Mouse (Mus musculus): ENCODE results near the gene 1700008O03Rik. TPM values are rescaled to one million over a fixed set of nuclear protein-coding genes. Genes with fewer than 3 reads are reported as not detected.

The 1700008O03Rik gene
- total RNA-seq, 2 experiments from 2014 or later = not detected

DNA sequence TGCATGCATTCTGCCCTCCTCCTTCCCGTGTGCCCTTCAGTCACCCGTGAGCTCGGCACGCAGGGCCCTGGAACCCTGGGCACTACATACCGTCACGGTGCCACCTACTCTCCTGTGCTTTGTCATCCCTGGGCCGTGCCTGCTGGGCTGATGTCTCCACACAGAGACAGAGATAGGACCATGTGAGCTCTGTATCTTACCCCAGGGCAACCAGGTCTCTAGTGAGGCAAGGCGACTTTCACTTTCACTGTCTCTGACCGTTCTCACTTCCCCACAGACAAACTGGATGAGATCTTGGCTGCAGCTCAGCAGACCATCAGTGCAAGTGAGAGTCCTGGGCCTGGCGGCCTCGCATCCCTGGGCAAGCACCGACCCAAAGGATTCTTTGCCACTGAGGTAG, 41.0 kb downstream of the 1700008O03Rik start:
- no peak for DNase-seq

DNA sequence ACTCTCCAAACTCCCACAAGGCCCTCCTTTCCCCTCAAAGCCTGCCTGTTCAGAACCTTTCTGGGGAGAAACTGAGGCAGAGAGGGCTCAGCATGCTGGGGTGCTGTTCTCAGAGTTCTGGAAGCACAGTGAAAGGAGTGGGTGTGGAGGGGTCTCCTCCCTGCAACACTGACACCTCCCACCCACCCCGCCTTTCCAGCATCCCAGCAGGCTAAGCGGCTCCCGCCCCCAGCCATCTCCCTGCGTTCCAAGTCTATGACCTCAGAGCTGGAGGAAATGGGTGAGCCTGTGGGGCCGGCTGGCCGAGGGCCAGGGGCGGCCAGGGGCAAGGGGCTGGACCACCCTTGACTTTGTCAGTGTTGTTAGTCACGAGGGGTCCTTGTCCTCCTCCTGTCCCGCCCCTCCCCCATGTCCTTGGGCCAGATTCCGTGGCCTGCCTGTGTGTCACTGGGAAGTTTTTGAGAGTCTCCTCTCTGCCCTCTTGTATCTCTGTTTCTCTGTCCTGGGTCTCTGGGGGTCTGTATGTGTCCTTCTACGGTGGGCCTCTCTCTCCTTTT, 42.1 kb downstream of the 1700008O03Rik start:
- no peak for DNase-seq

DNA sequence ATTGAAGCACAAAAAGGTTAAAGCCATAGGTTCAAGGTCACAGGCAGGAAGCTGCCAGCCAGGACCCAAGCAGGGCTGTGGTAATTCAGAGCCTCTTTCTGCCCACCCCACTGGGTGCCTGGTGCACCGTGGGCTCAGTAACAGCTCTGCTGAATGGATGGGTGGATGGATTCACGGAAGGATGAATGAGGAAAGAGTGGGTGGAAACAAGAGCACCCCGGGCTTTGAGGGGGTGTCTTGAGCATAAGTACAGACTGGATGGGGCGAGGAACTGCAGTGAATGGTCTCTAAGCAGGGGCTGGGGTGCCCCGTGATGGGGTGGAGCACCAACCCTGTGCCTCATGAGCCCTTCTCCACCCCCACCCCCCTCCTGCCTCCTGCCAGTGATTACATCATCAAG, 43.9 kb downstream of the 1700008O03Rik start:
- DNase-seq = no peak

DNA sequence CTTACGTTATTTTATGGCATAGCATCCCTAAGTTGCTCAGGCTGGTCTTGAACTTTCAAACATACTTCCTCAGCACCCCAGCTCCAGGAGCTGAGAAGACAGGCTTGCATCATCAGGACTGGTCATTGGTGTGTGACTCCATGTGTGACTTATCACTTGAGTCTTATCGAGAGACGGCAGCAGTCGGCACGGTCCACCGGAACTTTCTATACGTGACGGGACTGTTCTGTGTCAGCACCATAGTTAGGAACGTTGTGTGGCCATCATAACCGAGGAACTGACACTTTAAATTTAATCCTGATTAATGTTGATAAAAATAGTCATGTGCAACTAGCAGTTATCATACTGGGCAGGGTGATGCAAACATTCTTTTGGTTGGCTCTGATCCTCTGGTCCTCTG, 44.5 kb downstream of the 1700008O03Rik start:
- no peak for DNase-seq

DNA sequence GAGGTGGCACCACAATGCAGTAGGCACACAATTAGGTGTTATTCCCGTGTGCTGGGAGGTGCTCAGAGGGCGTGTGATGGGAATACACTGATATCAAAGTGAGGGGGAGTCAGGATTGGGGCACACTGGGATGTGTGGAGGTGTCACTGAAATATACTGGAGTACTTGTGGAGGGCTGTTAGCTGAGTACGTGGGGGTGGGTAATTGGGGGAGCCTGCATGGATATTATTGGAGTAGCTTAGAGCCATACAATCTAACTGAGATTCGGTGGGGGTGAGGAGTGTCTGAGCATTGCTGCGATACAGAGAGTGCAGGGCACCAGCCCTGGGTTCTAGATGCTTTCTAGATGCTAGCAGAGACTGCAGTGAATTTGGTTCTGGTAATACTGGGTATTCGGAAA, 45.4 kb downstream of the 1700008O03Rik start:
- DNase-seq = no peak

DNA sequence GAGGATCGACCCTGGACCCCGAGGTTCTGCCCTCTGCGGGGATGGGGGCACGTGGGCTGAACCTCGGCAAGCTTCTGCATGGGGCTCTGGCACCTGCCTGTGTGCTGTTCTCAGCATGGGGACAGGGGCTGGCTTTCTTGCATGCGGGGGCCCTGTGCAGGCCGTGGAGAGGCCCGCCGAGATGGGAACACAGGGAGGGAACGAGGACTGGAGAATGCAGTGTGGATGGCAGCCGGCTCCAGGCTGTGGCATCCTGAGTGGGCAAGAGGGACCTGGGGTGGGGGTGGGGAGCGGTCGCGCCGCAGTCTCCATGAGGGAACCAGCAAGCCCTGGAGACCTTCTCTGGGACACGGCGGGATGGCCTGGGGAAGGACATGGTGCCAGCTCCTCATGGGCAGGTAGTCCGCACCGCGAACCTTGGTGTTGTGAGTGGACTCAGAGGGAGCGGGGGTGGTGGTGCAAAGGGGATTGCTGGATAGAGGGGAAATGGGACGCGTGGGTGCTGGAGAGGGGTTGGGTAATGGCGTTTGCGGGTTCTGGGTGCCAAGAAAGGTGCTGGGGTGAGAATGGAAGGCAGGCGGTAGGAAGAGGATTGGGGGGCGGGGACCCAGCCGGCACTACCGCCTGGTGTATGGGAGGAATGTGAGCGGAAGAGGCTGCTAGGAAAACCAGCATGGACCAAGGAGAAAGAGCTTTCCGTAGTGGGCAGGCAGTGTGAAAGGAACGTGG, 48.3 kb downstream of the 1700008O03Rik start:
- DNase-seq = no peak

DNA sequence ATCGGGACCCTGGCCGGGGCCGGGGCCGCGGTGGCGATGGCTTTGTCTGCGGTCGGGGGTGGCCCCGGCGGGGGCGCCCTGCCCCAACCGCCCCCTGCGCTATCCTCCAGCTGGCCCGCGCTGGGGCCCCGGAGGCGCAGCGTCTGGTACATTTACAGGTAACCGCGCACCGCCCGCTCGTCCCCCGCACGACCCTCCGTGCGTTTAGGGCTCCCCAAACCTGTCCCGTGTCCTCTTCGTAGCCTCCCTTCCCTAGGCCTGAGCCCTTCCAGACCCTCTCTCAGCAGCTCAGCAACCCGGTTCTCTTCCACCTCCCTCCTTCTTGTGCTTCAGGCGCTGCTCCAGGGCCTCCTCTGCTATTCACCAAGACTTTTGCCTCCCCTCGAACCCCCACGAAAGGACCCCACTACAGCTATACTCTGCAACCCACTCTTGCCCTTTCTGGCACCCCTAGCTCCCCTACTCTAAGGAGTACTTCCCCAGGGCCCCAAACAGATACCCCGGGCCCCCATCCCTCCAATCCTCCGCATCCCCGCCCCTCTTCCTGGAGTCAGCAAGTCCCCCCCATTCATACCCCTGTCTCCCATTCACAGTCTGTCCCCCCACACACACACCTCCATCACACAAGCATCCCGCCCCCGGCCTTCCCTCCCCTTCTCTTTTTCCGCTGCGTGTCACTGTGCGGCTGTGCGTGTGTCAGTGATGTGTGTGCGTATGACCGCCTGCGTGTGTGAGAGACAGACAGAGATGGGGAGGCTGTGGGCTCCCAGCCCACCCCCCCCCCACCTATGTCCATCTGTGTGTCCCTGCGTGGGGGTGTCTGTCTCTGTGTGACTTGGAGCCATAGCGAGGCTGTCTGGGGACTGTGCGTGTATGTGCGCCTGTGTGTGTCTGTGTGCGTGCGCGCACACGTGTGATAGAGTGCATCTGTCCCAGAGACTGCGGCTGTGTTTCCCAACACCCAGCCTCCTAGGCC, 49.3 kb downstream of the 1700008O03Rik start:
- DNase-seq = no peak

DNA sequence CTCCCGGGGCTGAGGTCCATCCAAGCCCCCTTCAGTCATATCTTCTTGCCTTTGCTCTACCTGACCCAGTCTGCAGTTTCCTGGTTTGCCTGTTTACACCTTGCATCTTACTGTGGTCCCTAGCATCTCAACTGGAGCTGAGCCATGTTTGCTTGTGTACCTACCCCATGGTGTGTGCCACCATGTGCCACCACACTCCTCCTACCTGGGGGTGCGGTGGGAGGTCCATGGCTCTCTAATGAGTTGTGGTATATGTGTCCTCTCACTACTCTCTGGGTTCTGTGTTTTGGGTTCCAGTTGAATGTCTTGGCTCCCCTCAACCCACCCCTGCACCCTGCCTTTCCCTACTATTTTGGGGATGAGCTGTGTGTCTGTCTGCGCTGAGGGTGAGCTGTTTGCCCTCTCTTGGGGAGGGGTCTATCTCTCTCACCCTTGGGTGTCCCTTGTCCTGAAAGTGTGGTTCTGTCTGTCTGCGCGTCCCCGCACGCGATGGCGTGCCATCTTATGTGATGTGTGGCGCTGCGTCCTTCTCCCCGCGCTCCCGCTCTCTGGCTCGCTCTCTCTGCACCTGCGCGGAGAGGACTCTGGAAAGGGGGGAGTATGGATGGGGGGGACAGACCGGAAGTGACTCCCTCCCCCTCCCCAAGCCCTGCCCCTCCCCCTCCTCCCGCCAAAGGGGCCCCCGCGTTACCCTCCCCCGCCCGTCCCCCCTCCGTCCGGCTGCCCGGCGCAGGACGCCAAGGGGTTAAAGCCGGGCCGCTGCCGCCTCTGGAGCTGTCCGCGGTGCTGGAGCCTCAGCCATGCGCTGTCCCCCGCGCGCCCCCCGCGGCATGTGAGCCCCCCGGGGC, 50.4 kb downstream of the 1700008O03Rik start:
- DNase-seq = no peak

DNA sequence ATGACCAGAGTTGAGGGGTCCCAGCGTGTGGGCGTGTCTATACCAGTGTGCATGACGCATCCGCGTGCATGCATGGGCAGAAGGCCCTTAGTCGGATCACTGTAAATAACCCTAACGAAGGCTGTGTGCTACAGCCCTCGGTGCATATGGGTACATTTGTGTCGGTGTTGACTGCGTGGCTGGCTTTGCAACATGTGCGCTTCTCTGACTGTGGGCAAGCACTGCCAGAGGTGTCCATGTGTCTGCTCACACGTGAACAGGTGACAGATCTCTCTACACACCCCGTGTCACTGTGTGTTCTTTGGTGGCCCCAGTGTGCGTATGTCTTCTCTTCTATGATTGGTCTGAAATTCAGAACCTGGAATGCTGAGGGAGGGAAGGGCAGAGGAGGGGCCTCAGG, 51.5 kb downstream of the 1700008O03Rik start:
- no peak for DNase-seq

DNA sequence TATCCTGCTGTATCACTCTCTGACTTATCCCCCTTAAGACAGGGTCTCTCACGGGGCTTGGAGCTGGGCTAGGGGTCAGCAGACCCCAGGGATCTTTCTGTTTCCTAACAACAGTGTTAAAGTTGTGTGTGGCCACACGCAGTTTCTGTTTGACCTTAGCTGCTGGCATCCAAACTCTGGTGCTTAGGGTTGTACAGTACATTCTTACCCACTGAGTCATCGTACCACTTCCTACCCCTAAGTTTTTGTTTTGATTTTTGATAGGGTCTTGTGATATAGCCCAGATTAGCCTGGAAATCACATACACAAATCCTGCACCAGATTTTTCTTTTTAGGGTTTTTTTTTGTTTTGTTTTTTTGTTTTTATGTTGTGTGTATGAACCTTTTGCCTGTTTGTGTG, 53.3 kb downstream of the 1700008O03Rik start:
- no peak for DNase-seq

DNA sequence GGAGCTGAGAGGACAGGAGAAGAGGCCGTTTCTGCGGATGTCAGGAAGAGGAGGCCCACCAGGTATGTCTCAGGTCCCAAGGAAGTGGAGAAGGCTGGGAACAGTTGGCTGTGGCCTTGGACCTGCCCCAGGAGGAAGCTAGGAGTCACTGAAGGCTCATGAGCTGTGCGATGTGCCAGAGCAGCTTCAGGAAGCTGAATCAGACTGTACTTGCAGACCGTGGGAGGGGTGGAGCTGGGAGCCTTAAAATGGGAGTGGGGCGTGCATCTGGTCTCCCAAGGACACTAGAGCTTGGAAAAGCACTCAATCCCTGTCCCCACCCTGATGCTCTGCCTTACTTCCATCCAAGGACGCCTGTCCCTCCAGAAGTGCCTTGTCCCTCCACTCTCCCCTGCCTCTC, 59.0 kb downstream of the 1700008O03Rik start:
- DNase-seq = no peak

DNA sequence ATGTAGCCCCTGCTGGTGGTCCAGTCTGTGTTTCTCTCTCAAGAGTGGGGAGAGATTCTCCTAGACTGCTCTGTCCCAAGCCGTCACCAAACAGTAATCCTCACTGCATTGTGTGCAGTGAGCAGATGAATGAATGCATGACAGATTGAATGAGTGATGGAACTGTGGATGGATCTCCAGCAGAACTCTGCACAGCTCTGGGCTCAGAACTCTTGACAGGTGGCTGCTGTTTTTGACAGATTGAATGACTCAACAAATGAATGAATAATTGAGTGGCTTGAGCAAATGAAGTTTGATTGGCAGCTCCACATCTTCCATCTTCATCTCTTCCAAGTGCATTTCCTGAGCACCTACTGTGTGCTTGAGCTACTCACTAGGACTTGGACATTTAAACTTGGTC, 63.3 kb downstream of the 1700008O03Rik start:
- no peak for DNase-seq

DNA sequence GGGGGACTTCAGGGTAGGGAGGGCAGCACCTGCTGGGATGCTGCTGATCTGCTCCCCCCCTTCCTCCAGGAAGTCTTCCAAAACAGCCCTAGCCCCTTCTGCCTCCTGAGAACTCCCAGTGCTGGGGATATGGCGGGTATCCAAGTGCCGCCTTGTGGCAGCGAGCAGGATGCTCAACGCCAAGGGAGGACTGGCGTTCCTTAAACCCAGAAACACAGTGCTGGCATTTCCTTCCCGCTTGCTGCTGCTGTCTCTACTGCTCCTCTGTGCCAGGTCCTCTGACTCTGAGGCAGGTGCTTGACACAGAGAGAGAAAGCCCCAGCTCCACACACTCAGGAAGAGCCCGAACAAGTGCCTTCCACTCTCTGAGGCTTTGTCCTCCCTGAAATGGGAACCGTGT, 64.7 kb downstream of the 1700008O03Rik start:
- no peak for DNase-seq

DNA sequence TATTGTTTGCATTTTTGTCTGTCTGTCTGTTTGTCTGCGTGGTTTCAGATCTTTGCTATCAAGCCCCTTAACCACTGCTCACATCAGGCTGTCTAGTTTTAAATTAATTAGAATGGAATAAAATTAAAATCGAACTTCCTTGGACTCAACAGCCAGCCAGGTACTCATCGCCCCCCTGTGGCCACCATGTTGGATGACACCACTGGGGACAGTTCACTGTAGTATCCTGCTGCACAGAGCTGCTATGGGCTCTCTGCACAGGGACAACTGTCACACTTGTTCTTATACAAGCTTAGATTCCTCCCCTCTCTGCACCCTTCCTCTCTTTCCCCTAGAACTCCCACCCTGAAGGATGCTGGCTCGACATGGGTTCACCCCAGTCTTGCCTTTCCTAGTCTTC, 67.7 kb downstream of the 1700008O03Rik start:
- DNase-seq = no peak

DNA sequence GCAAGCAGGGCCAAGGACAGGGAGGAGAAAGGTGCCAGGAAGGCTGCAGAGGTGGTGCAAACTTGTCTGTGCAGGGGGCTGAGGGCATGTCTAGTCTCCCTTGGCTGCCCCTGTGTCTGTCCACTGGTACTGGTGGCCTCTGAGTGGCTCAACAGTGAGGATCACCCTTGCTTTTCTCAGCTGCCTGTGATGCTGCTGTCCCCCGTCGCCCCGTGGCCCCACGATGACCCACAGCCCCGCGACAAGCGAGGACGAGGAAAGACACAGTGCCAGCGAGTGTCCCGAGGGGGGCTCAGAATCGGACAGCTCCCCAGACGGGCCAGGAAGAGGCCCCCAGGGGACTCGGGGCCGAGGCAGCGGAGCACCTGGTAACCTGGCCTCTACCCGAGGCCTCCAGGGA, 73.1 kb downstream of the 1700008O03Rik start:
- DNase-seq = no peak

DNA sequence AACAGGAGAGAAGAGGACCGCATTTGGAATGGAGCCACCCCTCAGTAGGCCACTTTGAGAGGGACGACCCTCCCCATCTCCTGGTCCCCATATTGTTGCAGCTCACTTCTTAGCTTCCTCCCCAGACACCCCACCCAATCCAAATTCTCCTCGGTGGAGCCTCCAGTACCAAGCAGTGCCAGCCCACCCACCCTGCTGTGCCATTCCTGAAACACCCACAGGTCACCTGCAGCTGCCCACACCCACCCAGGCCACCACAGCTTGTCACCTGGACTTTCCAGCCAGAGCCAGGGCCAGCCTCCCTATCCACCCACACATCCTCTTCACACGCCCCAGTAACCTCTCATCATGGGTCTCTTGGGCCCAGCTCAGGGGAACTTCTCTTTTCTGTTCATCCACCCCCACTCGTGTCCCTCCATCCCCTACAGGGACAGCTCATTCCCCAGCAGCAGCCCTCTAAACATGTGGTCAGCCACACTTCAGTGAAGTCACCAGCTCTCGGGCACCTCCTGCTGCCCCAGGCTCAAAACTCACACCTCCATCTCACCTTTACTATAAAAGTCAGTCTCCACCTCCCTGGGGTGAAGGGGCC, 73.8 kb downstream of the 1700008O03Rik start:
- no peak for DNase-seq

DNA sequence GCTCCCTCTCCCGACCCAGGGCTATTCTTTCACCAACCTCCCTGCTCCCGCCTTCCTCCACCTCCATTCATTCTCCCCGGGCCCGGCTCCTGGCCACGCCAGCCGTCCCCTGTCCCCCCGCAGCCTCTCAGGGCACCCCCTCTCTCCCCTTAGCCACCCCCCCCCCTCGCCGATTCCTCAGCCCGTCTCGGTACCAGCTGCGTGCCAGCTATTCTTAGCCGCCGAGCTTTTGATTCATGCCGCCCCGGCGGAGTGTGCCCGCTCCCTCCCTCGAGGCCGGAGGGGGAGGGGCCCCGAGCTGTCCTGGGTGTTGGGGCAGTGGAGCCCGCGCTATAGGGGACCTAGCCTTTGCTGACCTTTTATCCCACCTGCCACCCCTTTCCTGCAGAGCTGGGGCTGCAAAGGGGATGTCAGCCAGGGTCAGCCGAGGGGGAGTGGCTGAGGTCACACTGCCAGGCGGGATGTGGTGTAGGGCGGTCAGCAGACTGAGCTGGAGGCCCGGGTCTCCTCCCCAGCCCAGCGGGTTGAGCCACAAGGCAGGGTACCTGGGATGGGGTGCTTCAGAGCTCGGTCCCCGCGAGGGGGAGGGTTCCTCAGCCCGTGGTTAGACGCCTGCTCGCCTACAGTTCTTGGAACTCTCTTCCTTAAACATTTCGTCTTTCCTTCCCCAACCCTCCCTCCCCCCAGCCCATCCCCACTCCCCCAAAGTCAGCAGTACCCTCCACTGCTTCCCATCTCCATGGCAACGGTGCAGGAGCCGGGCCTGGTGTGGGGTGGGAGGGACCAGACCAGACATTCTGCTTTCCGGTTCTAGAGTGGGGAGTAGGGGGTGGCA, 74.5 kb downstream of the 1700008O03Rik start:
- no peak for DNase-seq

DNA sequence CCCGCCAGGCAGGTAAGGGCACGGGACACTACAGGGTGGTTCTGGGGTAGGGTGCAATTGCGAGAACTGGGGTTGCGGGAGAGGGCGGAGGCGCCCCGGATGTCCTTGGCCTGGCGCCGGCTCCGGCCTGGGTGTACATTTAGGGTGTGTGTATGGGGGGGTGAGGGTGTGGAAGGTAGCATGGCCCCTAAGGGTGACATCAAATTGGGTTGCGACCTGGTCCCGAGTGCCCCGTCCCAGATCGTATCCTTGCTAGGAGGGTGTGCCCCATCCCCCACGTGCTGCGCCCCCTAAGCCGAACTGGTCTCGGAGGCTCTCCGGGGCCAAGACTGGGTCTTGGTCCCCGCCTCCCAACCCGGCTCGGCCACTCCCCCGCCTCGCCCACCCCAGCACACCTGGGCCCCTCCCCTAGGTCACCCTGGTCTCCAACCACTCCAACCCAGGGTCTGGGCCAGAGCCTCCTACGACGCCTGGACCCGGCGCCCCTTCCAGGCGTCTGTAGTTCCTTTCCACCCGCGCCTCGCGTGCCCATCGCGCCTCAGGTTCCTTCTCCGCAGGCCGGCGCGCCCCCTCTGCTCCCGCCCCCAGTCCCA, 75.2 kb downstream of the 1700008O03Rik start:
- no peak for DNase-seq

Data from gastrocnemius, postnatal 25 days (tissue).